Mouse (Mus musculus) brain, embryonic 14.5 days (tissue): ENCODE measurements around the gene Fam19a1. TPM values are rescaled to one million over a fixed set of nuclear protein-coding genes. Genes with fewer than 3 reads are reported as not detected.

Experiments used
- DNase-seq: peaks from one replicate; pipeline ENCODE4 v3.0.0-alpha.2; 2011; ENCODE audit warnings: low read depth
- CTCF ChIP-seq: fragments of 200-500 bp; IDR thresholded peaks from 2 replicates; pipeline ENCODE4 v1.5.1; 2012; ENCODE audit warnings: inconsistent platforms, mild to moderate bottlenecking, moderate library complexity, borderline replicate concordance; ENCODE audit not compliant: insufficient read depth, insufficient read length; ENCODE audit errors: extremely low read depth
- POLR2A ChIP-seq: fragments of 200-500 bp; IDR thresholded peaks from 2 replicates; pipeline ENCODE4 v1.6.1; 2012; ENCODE audit warnings: mild to moderate bottlenecking, inconsistent platforms, borderline replicate concordance; ENCODE audit not compliant: poor library complexity, insufficient read depth, insufficient read length, severe bottlenecking; ENCODE audit errors: extremely low read depth
- polyA plus RNA-seq: library from polyadenylated mRNA; depleted of rRNA; stranded (reverse); fragments of >200 nt; gene quantifications from 2 replicates; pipeline ENCODE4 v1.2.3, GENCODE M21; 2012

The Fam19a1 gene
- polyA plus RNA-seq, 1 experiment = 5.1 TPM

DNA sequence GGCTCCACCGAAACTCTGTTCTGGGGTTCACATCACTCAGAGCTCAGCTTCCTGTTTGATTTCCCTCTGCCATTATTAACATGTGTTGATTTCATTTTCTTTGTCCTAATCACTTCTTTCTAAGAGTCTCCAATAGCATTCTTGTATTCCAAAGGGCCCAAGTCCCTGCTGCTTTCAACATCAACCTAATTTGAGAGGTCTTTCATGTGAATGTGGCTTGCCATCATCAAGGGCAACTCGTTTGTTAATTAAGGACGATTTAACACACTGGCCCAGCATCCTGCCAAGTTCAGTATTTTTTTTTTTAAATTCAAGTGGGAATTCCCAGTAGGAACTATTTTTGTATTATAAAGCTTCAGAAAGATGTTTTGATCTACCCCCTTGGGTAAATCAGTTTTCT, 263.8 kb downstream of the Fam19a1 start:
- TF ChIP-seq POLR2A (no peak), CTCF (no peak)

DNA sequence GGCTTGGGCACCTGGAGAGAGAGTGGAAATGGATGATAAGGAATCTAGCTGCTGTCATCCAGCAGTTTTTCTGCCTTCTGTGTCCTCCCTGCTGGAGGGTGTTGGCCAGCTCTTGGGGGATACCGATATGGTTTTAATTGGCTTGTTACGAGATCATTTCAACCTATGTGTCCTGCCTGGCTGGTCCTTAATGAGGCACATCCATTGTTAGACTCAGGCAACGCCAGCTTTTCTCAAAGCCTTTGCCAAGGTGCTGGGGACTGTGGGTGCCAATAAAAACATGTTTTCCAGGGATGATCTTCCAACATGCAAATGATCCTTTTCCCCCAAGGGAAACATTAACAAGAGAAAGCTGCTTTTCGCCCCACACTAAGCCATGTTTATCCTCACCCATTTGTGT, 266.3 kb downstream of the Fam19a1 start:
- TF ChIP-seq POLR2A = no peak
- TF ChIP-seq CTCF = no peak
- peak; percentile 91 for DNase-seq

More for the DNA sequence above, 263.8 kb downstream of the Fam19a1 start:
- peak; percentile 88 for DNase-seq

DNA sequence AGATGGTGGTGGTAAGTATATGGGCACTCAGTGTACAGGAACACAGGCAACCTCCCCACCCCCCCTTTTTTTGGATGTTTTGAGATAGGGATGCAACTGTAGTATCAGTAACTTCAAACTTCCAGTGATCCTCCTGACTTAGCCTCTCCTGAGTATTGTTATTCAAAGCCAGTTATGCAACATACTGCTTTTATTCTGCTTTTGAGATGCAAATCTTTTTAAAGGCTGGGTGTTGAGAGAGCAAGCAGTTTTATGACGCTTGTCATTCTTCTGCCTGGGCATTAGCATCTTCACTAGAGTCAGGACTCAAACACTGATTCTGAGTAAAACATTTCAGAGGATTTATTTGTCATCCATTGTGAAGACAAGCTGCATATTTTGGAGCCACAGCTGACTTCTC, 271.5 kb downstream of the Fam19a1 start:
- TF ChIP-seq CTCF (no peak), POLR2A (no peak)

DNA sequence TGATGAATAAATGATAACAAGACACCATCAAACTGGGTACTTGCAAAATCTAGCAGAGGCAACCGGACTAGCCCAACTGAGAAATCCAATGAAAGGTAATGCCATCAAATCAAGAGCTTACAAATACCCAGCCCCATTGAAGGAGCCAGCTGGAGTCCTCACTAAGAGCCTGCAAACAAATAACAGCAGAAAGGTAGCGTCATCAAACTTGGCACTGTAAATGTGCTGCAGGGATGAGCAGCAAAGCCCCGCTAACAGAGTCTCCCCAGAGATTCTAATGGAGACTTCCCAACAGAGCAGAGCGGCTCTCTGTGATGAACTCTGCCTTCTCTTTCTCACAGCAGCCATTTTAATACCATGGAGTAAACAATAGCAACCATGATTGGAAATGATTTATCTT, 305.9 kb downstream of the Fam19a1 start:
- TF ChIP-seq CTCF = no peak
- TF ChIP-seq POLR2A = no peak
- DNase-seq = peak; percentile 77

More for the DNA sequence above, 271.5 kb downstream of the Fam19a1 start:
- no peak for DNase-seq

DNA sequence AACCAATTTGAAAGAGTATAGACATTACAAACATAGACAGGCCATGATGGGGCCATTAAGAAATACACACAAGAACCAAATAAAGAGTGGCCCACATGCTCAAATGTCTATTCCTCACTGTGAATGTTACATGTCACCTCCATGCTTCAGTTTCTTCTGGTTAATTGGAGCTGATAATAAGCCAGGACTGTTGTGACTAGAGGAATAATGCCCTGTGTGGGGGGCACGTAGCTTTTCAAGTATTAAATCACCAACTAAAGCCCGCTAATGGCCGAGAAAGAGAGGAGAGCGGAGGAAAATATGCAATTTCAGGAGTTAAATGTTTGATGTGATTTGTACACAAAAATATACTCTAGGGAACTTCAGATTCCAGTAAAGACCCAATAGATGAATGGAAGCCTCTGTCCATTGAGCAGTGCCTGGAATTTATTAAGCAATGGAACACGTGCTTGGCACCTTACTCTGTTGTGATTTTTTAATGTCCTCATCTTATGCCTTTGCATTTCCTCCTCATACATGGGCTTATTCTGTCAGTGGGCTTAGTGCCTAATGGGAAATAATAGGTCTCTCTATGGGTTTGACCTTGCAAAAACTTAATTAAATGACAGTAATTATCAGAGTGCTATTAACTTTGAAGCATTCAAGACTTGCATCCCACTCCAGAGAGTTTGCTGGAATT, 306.9 kb downstream of the Fam19a1 start:
- TF ChIP-seq CTCF (no peak), POLR2A (no peak)
- DNase-seq = peak; percentile 64

DNA sequence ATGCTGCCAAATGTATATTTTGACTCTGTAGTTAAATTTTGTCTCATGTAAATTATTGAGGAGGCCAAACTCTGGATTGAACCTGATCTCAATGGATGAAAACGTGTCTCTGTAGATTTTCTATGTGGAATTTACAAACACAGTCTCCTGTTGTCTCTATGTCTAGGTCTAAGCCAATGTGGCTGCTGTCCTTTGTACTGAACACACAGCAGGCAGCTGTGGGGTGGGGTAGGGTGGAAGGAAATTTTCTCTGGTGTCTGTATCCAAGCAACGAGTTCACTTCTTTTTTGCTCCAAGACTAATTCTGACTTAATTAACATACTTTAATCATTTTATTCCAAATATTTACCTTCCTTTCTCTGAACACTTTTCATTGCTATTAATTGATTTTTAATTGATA, 307.6 kb downstream of the Fam19a1 start:
- TF ChIP-seq CTCF (no peak), POLR2A (no peak)
- DNase-seq = peak; percentile 76

DNA sequence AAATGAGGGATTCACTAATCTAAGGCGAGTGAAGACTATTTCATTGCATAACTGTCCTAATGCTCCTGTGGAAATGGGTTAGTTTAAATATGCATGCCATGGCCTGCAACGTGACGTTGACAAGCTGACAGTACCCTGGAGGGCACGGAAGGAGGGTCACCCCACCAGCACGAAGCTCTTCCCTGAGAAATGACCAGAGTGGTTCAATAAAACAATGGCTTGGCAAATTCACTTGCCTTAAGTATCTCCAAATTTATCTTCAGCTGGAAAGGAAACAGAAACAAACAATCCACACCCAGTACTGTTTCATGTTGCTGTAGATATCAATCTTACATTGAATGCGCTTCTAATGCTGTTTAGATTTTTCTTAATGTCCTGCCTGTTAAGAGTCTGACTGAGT, 316.4 kb downstream of the Fam19a1 start:
- TF ChIP-seq CTCF (no peak), POLR2A (no peak)
- no peak for DNase-seq

DNA sequence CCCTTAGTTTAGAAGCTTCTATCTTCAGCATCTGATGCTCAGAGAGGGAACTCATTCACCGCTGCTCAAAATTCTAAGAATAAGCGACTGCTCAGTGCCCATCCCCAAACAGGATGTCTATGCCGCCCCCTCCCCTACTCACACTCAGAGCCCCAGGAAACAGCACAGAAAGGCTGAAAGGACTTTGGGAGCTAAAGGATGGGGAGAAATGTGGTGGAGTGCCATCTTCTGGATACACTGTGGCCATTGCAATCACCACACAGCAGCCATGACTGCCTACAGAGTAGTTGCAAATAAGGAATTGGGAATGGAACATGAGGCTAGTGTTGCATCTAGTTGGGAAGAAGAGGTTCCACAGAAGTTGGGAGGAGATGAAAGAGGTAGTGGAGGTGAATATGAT, 319.4 kb downstream of the Fam19a1 start:
- TF ChIP-seq POLR2A = no peak
- TF ChIP-seq CTCF = peak; percentile 27; the same call in 1 of the 2 replicates
- DNase-seq = no peak

DNA sequence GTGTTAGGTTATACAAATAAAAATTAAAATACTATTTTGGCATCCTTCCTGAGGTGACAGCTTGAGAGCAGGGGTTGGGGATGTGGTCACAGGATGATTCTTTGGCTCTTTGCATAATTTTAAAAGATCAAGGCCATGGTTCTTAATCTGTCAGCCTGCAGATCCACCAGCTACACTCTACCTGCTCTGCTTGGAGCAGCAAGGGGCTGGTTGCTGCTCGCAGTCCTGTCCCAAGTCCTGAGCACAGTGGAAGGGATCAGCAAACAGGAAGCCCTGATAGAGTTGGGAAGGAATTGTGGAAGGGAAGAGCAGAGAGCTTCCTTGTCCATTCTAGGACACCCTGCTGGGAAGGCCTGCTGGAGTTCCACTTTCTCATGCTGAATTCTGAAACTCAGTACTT, 320.9 kb downstream of the Fam19a1 start:
- TF ChIP-seq POLR2A (no peak), CTCF (no peak)
- no peak for DNase-seq

DNA sequence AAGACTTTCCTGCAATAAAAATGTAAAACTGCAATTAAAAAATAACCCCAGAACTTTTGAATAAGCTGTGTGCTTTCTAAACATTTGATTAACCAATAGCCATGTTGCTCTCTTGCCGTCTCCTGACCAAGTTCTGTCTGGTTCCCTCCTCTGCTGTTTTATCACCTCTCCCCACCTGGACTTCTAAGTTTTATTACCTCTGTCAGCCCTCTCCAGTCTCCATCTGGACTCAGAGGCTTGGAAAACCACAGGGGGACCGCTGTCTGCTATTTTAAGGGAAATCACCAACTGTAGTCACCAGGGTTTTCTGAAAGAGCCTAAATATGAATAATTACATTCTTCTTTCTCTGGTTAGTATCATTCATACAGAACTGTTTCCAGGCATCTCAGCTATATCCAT, 322.6 kb downstream of the Fam19a1 start:
- TF ChIP-seq POLR2A (no peak), CTCF (no peak)
- DNase-seq = no peak

DNA sequence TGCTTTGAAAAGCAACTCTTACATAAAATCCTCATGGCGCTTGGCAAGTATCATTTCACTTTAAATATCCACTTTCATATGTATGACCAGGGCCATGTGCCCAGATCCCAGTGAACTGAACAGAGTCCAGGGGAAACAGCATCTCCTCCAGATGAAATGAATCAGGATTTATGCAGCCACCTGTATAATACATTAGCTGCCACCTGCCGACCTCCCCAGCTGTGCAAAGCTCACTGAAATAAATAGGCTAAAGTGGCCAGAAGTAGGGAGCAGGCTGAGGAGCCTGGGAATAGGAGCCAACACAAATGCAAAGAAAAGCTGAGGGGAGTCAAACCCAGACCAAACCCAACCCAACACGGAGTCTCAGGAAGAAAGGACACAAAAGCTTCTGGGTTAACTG, 324.9 kb downstream of the Fam19a1 start:
- TF ChIP-seq POLR2A (no peak), CTCF (no peak)
- no peak for DNase-seq

DNA sequence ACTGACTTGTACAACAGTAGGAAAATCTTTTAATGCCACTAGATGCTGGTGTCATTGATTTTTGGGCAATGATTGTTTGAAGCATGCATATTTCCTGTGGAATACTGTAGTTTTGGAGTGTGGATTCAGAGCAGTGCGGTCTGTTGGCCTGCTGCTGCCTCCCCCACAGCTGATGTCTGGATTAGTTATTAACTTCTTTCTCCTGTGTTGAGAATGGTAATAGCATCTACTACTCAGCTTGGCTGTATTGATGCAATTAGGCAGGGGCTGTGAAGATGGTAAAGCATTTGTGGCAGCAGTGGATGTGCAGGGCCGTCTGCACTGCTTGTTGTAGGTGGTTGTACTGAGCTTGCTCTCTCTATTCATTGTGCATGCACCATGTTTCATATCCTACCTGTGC, 326.5 kb downstream of the Fam19a1 start:
- TF ChIP-seq CTCF (no peak), POLR2A (no peak)
- DNase-seq = no peak
